Mouse (Mus musculus): Measurements from ENCODE around the gene Ndrg3. TPM values are rescaled to one million over a fixed set of nuclear protein-coding genes. Genes with fewer than 3 reads are reported as not detected.
"Not testable (repeated sequence)": the region's sequence is repeated elsewhere in the genome, so short reads cannot be mapped to it uniquely, and the experiment has no call there.

Gene Ndrg3
- polyA plus RNA-seq, 1 experiment, result 197 TPM

GRCm38 (mm10) chr2:156918562-156918961, 73.3 kb downstream of the Ndrg3 start:
- H3K27me3 ChIP-seq (ENCODE audit: control insufficient read depth, insufficient read depth, low read length), result no peaks in the 10 kb centered on the region
- peaks cover 19% of the 10 kb centered on the region for H3K4me1 ChIP-seq (replicated peaks; ENCODE audit: control insufficient read depth, insufficient read depth, low read length)
- 3% methylated on average over 4 of the region's 4 CpGs for WGBS
- no peak overlapping the region for H3K27ac ChIP-seq (ENCODE audit: control insufficient read depth, insufficient read depth, low read length)
- H3K36me3 ChIP-seq (ENCODE audit: control insufficient read depth, insufficient read depth, low read length), result no peaks in the 10 kb centered on the region
- peak; percentile 56 for DNase-seq
- no peak overlapping the region for H3K4me3 ChIP-seq (ENCODE audit: control insufficient read depth, insufficient read depth, low read length)
- TF ChIP-seq POLR2A (IDR thresholded peaks at IDR 0.05; ENCODE audit: control insufficient read depth, extremely low read depth, insufficient read depth, low read length, poor library complexity), result no peak
- no peak for TF ChIP-seq CTCF (IDR thresholded peaks at IDR 0.05; ENCODE audit: borderline replicate concordance, control insufficient read depth, extremely low read depth, insufficient read depth, low read length, poor library complexity)

DNA sequence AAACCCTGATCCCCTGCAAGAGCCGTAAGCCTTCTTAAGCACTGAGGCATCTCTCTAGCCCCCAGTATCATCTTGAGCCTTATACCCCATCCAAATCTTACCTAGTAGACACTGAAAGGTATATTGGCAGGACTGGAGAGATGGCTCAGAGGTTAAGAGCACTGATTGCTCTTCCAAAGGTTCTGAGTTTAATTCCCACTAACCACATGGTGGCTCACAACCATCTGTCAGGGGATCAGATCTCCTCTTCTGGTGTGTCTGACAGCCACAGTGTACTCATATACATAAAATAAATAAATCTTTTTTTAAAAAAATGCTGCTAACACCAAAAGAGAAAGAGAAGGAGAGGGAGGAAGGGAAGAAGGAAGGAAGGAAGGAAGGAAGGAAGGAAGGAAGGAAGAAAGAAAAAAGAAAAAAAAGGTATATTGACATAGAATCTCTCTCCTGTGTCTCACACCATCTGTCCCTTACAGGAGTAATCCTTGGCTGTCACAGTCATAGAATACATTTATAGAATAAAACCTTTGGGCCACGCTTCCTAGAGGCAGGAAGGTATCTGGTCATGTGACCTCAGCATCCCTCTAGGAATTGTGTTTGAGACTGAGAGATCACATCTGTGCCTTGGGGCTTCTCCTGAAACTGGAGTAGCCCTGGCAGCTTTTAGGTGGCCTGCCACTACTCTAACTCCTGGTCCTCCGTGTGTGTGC, 75.3 kb downstream of the Ndrg3 start:
- H3K4me1 ChIP-seq (replicated peaks; ENCODE audit: control insufficient read depth, insufficient read depth, low read length), result peaks cover 19% of the 10 kb centered on the region
- no peak for DNase-seq
- 97% methylated on average over 3 of the region's 3 CpGs for WGBS
- no peak overlapping the region for H3K27ac ChIP-seq (ENCODE audit: control insufficient read depth, insufficient read depth, low read length)
- H3K36me3 ChIP-seq (ENCODE audit: control insufficient read depth, insufficient read depth, low read length), result no peaks in the 10 kb centered on the region
- TF ChIP-seq CTCF (IDR thresholded peaks at IDR 0.05; ENCODE audit: borderline replicate concordance, control insufficient read depth, extremely low read depth, insufficient read depth, low read length, poor library complexity) (no peak), POLR2A (IDR thresholded peaks at IDR 0.05; ENCODE audit: control insufficient read depth, extremely low read depth, insufficient read depth, low read length, poor library complexity) (no peak)
- no peak overlapping the region for H3K4me3 ChIP-seq (ENCODE audit: control insufficient read depth, insufficient read depth, low read length)
- no peaks in the 10 kb centered on the region for H3K27me3 ChIP-seq (ENCODE audit: control insufficient read depth, insufficient read depth, low read length)

GRCm38 (mm10) chr2:156915559-156915958, 76.3 kb downstream of the Ndrg3 start:
- 95% methylated on average over 3 of the region's 3 CpGs for WGBS
- Histone ChIP-seq H3K4me3 (ENCODE audit: control insufficient read depth, insufficient read depth, low read length) (no peak overlapping the region), H3K4me1 (replicated peaks; ENCODE audit: control insufficient read depth, insufficient read depth, low read length) (peaks cover 19% of the 10 kb centered on the region), H3K27me3 (ENCODE audit: control insufficient read depth, insufficient read depth, low read length) (no peaks in the 10 kb centered on the region), H3K36me3 (ENCODE audit: control insufficient read depth, insufficient read depth, low read length) (no peaks in the 10 kb centered on the region), H3K27ac (ENCODE audit: control insufficient read depth, insufficient read depth, low read length) (no peak overlapping the region)
- TF ChIP-seq POLR2A (IDR thresholded peaks at IDR 0.05; ENCODE audit: control insufficient read depth, extremely low read depth, insufficient read depth, low read length, poor library complexity), result no peak
- TF ChIP-seq CTCF (IDR thresholded peaks at IDR 0.05; ENCODE audit: borderline replicate concordance, control insufficient read depth, extremely low read depth, insufficient read depth, low read length, poor library complexity), result no peak
- no peak for DNase-seq

DNA sequence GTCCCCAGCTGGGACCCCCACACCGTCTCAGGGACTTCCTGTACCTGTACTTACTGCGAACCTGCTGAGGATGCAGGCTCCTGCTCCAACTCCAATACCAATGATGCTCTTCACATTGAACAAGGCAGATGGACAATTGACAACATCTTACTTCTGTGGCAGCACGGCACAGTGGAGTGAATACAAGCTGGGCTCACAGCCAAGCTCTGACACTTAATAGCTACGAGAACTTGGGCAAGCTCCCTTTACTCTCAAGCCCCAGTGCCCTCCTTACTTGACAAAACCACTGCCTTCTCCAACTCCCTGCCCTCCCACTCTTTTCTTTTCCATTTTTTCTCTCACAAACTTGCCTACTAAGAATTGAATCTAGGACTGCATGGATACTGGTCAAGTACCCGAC, 78.7 kb downstream of the Ndrg3 start:
- H3K36me3 ChIP-seq (ENCODE audit: control insufficient read depth, insufficient read depth, low read length), result no peaks in the 10 kb centered on the region
- 74% methylated on average over 5 of the region's 5 CpGs for WGBS
- peaks cover 6% of the 10 kb centered on the region for H3K4me1 ChIP-seq (replicated peaks; ENCODE audit: control insufficient read depth, insufficient read depth, low read length)
- no peaks in the 10 kb centered on the region for H3K27me3 ChIP-seq (ENCODE audit: control insufficient read depth, insufficient read depth, low read length)
- no peak for DNase-seq
- H3K27ac ChIP-seq (ENCODE audit: control insufficient read depth, insufficient read depth, low read length), result no peak overlapping the region
- no peak overlapping the region for H3K4me3 ChIP-seq (ENCODE audit: control insufficient read depth, insufficient read depth, low read length)
- TF ChIP-seq CTCF (IDR thresholded peaks at IDR 0.05; ENCODE audit: borderline replicate concordance, control insufficient read depth, extremely low read depth, insufficient read depth, low read length, poor library complexity) (no peak), POLR2A (IDR thresholded peaks at IDR 0.05; ENCODE audit: control insufficient read depth, extremely low read depth, insufficient read depth, low read length, poor library complexity) (no peak)

GRCm38 (mm10) chr2:156905931-156906330, 85.9 kb downstream of the Ndrg3 start:
- H3K4me3 ChIP-seq (ENCODE audit: control insufficient read depth, insufficient read depth, low read length); H3K27me3 ChIP-seq (ENCODE audit: control insufficient read depth, insufficient read depth, low read length); H3K4me1 ChIP-seq (replicated peaks; ENCODE audit: control insufficient read depth, insufficient read depth, low read length); H3K36me3 ChIP-seq (ENCODE audit: control insufficient read depth, insufficient read depth, low read length); DNase-seq; H3K27ac ChIP-seq (ENCODE audit: control insufficient read depth, insufficient read depth, low read length): not testable (repeated sequence)
- WGBS, result 85% methylated on average over 4 of the region's 4 CpGs

DNA sequence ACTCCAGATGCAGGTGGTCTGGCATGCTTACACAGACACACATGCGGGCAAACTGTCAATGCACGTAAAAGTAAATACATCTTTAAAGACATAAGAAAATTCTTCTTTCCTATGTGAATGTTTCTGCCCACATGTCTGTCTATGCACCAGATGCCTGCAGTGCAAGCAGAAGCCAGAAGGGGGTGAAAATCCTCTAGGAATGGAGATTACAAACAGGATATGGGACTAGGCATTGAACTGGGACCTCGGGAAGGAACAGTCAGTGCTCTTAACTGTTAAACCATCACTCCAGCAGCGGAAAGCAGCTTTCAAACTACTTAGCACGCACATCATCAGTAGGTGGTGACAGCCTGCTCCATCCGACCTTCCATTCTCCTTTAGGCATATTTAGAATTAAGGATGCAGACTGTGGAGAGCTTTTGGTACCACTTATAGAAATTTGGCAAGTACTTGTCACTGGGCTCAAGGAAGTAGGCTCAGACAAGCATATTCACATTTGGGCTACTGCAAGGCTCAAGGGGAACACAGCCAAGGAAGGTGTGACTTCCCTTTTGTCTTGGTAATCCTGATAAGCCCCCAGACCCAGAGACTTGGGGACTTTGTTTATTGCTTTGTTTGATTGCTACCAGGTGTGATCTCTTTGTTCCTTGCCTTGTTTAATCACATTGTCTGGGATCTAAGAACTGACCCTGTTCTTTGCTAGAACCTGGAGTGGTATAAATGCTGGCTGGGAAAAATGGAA, 86.7 kb downstream of the Ndrg3 start:
- Histone ChIP-seq H3K4me1 (replicated peaks; ENCODE audit: control insufficient read depth, insufficient read depth, low read length) (no peaks in the 10 kb centered on the region), H3K27ac (ENCODE audit: control insufficient read depth, insufficient read depth, low read length) (no peak overlapping the region), H3K4me3 (ENCODE audit: control insufficient read depth, insufficient read depth, low read length) (no peak overlapping the region), H3K27me3 (ENCODE audit: control insufficient read depth, insufficient read depth, low read length) (no peaks in the 10 kb centered on the region), H3K36me3 (ENCODE audit: control insufficient read depth, insufficient read depth, low read length) (no peaks in the 10 kb centered on the region)
- WGBS, result 81% methylated on average over 6 of the region's 6 CpGs
- TF ChIP-seq CTCF (IDR thresholded peaks at IDR 0.05; ENCODE audit: borderline replicate concordance, control insufficient read depth, extremely low read depth, insufficient read depth, low read length, poor library complexity) (no peak), POLR2A (IDR thresholded peaks at IDR 0.05; ENCODE audit: control insufficient read depth, extremely low read depth, insufficient read depth, low read length, poor library complexity) (no peak)
- DNase-seq, result peak; percentile 20

All from thymus, adult 2 months (tissue).